Mouse (Mus musculus): ENCODE measurements around the gene Gm49394.
A peak's percentile ranks its signal among the peaks of the same experiment; 100 is the strongest.

Gene Gm49394

DNA sequence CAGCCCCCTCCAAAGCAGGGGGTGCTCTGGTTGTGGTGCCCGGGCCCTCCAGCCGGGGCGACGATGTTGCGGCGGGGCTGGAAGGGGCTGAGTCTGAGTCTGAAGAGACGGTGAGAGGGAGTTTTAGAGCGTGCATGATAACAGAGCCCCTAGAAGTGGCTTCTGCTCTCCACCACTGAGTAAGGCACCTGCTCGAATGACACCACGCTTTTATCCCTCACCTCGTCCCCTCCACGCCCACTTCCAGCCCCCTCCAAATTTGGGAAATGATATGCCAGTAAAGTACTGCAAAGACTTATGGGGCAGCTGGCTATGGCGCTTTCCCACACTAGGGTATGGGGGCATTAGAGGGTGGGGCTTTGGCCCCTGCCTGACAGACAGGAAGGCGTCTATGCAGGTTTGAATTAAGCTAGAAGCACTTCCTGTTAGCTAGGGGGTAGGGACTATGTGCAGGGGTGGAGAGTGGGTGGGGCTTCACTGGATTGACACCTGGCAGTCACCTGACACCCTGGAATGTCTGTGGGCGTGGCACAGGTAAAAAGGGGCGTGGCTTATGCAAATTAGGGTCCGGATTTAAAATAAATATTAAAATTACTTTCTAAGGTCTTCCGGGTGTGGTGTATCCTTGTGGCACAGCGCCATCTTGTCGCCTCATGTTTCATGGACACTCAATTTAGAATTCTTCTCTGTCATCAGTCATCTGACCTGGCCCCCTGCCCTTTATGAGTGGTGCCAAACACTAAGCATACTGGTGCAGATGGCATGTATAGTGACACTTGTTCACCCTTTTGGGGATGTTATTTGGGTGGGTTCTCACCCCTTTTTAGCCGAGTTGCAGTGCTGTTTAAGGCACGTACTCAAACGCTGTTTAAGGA lies at the start of gene Gm49394:
TSS of gene Gm49394 (minus strand) at position 192 of the 875 bp plus-strand sequence.
- DNase-seq (ENCODE audit: extremely low spot score, low spot score) = no peak

DNA sequence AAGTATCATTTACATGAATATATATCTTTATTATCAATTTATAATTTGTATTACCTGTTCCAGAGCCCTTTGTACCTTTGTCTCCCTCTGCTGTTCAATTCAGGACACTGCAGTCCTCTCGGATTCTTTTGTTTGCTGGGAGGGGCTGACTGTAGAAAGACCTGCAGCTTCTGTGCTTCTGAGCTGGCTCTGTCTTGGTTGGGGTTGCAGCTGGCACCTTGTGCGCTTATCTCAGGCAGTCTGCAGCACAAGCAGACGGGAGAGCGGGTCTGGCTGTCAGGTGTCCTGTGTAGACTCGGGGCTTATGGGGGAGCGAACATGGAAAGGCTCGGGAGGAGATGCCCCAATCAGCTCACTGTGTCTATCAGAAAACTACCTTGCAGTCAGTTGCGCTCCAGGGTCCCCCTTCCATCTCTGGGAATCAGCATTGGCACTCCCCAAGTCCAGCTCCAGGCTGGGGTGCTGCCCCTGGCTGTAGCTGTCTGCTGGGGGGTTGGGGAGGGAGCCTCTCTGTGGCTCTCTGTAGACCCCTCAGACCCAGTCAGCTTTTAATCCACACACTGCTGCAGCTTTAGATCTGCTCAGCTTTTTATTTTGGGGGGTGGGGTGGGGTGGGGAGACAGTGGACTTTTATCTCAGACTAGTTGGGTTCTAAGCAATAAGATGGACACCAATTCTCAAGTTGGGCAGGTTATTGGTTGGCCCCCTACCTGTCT lies 45.2 kb upstream of the Gm49394 start:
- DNase-seq (ENCODE audit: extremely low spot score, low spot score) = peak; percentile 66

DNA sequence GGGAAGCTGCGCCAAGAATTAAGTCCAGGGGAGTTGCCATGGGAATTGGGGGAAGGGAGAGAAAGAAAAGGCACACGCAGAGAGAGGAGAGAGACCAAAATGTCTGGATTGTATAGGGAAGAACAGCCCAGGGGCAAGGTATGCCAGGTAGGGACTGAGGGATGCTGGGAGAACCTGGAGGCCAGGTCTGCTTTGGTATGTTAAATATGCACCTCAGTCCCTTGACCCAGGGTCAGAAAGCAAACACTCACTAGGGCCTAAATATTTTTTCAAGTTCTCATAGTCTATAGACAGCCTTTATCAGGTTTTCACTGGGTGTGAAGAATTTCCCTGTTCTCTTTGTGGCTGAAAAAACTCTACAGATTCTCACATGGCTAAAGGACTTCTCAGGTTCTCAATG lies 37.1 kb upstream of the Gm49394 start:
- DNase-seq (ENCODE audit: extremely low spot score, low spot score) = no peak

DNA sequence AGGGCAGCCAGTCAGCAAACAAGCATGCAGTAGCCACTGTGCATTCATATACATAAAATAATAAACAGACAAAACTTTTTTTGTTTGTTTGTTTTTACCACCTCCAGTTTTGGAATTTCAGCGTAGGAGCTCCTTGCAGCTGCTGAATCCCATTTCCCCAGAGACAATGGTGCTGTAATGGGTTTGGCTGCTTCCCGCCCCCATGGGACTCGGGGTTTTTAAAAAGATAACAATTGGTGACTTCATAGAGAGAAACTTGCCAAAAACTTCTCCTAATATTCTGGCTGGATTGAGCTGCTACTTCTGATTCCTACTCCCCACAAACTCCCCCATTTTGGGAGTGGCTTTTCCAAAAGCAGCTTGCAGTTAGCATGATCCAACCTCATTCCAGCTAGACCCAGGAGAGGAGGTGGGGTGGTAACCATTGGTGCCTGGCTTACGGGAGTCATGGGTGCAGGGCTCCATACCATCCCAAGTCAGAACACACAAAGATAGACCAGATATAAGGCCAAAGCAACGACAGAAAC lies 29.7 kb upstream of the Gm49394 start:
- no peak for DNase-seq (ENCODE audit: extremely low spot score, low spot score)

DNA sequence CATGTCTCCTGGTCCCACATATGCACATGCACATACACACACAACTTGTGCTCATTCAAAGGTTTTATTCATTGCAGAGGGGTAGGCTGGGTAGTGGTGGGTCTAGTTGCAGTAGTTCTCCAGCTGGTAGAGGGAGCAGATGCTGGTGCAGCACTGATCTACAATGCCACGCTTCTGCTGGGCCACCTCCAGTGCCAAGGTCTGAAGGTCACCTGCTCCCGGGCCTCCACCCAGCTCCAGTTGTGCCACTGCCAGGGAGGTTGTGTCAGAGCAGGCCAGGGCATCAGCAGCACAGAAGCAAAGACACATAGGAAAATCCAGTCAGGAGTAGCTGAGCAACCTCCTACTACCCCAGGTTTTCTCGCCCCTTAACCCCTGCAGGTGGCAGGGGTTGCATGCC lies 8.9 kb upstream of the Gm49394 start:
- DNase-seq (ENCODE audit: extremely low spot score, low spot score) = no peak

DNA sequence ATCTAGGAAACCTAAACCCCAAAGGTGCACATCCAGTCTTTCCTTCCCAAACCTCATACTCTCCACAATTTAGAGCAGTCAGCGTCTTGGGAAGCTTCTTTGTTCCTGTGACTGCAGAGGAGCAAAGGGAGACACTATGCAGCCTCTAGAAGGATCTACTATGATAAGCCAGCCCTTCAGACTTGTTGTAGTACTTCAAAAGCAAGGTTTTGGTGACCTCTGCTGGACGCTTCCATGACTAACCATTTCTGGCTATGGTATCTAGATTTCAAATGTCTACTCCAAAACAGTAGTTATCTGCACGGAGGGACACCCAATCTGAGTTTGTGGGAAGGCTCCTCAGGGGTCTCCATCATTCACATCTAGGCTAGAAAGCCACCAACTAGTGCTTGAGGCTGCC lies 5.9 kb upstream of the Gm49394 start:
- peak; percentile 64 for DNase-seq (ENCODE audit: extremely low spot score, low spot score)

DNA sequence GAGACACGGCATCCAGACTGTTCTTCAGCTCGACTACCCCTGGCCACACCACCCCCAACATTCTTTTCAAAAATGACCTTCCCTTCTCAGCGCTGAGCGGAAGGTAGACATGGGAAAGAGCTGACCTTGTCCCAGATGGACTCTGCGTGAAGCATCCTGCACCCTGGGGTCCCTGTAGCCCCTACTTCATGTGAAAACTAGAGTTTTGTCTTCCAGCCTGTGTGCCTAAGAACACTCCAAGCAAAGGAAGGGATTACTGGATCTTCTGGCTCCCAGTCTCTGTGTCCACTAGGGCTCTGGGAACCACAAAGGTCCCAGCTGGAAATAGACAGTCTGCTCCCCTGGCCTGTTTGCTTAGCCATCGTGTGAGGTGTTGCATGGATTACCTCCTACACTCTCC lies 5.4 kb upstream of the Gm49394 start:
- DNase-seq (ENCODE audit: extremely low spot score, low spot score) = no peak

DNA sequence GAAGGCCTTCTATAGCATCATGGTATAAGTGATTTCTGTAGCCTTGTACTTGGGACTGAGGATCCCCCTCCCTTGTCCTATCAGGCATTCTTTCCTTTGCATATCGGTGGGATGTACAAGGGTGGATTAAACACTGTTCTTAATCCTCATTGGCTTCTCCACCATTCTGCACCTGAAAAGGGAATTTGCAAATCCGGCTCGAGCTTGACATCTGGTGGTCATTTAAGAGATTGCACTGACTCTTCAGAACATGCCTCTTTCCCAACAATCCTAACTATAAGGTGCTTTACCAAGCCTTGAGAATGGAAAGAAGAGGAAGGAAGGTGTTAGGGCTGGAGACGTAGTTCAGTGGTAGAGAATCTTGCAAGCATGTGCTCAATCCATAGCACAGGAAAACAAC lies 2.4 kb upstream of the Gm49394 start:
- no peak for DNase-seq (ENCODE audit: extremely low spot score, low spot score)

DNA sequence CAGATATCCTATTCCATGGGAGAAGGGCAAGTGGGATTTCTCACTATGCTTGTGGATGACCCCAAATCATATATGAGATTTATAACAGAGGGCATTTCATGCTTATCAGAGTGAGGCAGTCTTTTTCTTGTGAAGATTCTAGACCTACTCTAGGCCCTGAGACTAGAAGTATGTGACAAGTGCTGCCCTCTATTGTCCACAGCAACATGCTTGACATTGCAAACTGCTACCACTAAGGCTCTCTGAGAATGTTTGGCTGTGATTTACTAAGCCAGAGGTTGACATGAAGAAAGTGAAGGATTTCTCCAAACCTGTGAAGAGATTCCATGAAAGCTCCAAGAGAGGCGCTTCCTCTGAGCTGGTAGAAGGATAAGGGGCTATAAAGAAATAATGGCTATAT lies 1.3 kb upstream of the Gm49394 start:
- DNase-seq (ENCODE audit: extremely low spot score, low spot score) = no peak

DNA sequence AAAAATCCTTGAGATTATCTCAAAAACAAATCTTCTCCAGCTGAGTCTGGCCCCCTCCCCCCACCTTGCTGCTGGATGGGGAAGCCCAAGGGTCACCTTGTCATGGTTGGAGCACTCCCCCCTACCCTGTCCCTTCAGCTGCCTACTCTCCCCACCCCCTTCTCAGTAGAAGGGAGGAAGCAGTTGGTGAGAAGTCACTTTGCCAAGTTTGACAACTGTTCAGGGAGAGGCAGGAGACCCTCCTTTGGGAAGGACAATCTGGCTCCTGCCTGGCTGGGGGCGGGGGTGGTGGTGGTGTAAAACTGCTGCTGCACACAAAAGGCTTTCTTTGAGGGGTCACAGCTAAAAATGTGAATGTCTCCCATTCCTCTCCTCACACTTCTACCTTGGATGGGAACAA lies 1.4 kb downstream of the Gm49394 start:
- DNase-seq (ENCODE audit: extremely low spot score, low spot score) = no peak

DNA sequence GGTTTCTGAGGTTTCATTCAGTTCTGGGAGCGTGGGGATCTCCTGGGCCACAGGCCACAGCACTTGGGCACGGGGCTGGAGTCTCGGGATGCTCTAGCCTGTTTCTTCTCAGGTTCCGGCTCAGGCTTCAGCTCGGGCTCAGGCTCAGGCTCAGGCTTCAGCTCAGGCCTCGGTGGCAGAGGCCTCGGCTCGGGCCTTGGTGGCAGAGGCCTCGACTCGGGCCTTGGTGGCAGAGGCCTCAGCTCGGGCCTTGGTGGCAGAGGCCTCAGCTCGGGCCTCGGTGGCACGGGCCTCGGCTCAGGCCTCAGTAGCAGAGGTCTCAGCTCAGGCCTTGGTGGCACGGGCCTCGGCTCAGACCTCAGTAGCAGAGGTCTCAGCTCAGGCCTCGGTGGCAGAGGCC lies 2.2 kb downstream of the Gm49394 start:
- no peak for DNase-seq (ENCODE audit: extremely low spot score, low spot score)

DNA sequence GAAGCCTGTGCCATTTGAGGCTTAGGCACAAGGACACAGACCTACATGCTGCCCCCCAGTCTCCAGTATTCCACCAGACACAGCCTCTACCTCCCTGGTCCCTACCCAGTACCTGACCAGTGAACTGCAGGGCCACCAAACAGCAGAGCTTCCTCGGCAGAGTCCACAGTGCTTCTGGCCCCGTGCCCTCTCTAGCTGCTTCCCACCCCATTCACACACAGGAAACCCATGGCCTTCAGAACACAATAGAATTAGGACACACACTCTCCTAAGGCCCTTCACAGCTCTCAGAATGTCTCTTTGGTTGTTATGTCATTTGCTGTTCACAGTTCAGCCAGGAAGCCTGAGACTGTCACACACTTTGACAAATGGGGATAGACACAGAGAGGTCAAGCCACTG lies 3.1 kb downstream of the Gm49394 start, which contains the start of gene Igf2:
TSS of gene Igf2 (minus strand) at position 158 of the 400 bp plus-strand sequence.
- no peak for DNase-seq (ENCODE audit: extremely low spot score, low spot score)

DNA sequence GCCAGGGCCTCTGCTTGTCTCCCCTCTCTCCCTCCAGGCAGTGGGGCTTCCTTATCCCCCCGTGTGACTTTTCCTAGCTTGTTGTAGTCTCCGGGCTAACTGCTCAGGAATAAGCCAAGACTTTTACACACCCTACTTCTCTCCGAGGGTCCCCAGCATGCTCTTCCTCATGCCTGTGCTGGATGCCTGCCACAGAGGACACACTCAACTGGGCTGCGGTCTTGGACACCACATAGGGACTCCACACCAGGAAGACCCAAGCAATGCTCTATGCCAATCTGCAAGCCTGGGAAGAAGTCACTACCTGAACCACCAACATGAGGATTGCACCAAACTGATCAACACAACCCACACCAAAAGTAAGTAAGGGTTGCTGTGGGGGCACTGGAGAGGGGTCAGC lies 3.6 kb downstream of the Gm49394 start:
- DNase-seq (ENCODE audit: extremely low spot score, low spot score) = no peak

DNA sequence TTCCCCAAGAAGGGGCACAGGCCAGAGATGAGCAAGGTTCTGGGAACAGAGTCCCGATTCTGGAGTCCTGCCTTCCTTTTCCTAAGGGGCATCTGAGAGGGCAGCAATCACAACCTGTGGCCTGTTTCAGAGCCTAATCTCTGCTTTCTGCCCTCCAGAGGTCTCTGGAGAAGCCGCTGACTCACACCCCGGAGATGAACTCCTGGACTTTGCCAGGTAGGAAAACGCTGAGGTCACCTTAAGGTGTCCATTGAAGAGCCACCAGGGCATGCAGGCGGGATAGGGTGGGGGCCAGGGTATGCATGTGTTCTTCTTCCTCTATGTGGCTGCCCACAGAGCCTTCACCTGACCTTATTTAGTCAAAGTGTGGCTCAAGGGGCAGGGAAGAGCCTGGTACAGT lies 4.4 kb downstream of the Gm49394 start:
- no peak for DNase-seq (ENCODE audit: extremely low spot score, low spot score)

DNA sequence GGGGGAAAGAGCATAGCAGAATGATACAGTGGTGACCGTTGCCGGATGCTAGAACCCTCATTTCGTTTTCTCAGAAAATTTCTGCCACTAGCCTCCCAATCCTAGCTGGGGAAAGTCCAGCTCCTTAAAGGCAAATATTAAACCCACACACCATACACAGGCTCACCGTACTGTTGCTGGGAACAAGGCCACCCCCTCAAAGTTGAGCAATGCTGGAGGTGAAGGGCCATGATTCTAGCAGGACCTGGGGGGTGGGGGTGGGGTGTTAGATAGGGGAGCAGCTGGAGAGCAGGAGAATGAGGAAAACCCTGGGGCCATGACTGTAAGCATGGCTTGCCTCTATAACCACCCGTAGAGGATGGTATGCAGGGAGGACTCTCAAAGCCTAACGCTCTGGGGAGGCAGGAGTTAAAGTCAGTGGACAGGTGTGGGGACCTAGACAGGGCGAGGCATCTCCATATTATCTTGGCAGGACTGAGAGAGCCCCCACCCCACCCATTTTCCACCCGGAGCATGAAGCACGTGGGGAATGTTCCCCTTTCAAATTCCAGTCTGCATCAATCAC lies 5.2 kb downstream of the Gm49394 start:
- peak; percentile 53 for DNase-seq (ENCODE audit: extremely low spot score, low spot score)

DNA sequence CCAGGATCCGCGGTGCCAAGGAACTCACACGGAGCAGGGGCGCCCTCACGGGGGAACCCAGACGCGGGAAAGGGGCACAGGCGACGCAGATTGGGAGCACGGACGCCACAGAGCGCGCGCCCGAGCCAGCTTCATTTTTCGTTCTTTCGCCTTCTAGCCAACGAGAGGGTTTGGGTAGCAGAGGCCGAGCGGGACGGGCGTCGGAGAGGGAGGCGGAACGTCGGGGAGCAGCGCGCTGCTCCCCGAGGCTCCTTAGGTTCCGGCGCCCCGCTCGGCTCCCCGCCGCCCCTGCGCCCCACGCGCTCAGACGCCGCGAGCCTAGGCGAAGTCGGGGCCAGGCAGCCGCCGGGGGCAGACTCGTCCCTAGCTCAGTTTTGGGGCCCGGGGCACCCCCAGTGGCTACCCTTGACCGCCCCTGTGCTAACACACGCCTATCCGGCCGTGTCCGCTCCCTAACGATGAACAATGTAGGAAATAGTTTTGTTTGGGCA lies 5.8 kb downstream of the Gm49394 start:
- peak; percentile 56 for DNase-seq (ENCODE audit: extremely low spot score, low spot score)

DNA sequence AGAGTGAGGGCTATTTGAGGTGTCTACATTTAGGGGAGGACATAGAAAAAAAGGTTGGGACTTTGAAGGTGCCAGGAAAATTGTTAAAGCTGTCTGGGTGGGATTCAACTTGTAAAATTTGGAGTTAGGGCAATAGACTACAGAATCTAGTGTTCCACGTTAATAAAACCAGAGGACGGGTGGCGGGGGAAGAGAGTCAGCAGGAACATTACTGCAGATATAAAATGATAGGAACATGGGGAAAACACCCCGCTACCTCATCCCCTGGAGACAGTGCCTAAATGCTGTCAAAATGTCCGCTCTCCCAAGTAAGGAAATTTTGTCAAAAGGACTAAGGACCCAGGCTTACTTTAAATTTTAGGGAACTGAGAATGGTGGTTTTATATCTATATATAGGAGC lies 6.6 kb downstream of the Gm49394 start:
- DNase-seq (ENCODE audit: extremely low spot score, low spot score) = no peak

DNA sequence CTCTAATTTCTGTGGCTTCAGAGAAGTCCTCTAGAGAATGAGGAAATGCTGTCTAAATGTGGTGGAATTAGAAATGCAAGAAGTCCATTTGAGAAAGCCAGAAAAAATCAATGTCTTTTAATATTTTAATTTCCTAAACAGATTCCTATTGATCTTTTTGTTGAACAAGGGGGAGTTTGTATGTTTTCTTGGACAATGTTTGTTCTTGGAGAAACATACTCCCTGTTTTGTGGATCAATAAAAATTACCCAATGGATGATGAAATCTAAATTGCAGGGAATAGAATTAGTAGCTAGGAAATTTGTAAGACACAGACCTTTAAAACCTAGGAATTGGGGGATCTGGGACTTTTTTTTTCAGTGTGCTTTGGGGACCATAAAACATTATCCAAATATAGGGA lies 7.9 kb downstream of the Gm49394 start:
- no peak for DNase-seq (ENCODE audit: extremely low spot score, low spot score)

DNA sequence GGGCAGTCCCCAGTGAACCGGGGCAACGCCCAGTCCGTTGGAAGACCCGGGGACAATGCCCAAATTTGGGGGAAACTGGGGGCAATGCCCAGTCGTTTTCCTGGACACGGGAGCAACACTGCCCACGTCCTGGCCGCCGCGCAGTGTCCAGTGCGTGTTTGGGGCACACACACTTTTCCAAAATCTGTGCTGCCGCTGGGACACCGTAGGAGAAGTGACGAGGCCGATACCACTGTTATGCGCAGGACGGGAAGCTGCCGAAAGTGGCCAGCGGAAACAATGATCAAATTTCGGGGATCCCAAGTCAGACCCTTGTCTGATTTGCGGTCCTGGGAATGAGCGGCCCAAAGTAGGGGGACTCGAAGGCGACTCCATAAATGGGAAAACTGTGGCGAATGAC lies 8.7 kb downstream of the Gm49394 start:
- peak; percentile 78 for DNase-seq (ENCODE audit: extremely low spot score, low spot score)

DNA sequence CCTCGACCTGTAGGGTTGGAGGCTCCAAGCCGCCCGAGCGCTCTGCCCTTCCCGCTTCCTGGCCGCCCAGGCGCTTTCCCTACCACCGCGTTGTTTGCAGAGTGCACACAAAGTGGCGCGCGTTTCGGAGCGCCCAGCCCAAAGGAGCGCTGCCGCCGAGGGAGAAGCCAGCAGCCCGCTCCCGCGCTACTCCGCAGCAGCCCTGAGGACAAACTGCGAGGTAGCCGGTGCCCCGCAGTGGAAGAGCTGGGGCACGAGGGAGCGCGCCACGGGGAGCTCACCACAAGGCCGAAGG lies 9.1 kb downstream of the Gm49394 start:
- DNase-seq (ENCODE audit: extremely low spot score, low spot score) = peak; percentile 82

DNA sequence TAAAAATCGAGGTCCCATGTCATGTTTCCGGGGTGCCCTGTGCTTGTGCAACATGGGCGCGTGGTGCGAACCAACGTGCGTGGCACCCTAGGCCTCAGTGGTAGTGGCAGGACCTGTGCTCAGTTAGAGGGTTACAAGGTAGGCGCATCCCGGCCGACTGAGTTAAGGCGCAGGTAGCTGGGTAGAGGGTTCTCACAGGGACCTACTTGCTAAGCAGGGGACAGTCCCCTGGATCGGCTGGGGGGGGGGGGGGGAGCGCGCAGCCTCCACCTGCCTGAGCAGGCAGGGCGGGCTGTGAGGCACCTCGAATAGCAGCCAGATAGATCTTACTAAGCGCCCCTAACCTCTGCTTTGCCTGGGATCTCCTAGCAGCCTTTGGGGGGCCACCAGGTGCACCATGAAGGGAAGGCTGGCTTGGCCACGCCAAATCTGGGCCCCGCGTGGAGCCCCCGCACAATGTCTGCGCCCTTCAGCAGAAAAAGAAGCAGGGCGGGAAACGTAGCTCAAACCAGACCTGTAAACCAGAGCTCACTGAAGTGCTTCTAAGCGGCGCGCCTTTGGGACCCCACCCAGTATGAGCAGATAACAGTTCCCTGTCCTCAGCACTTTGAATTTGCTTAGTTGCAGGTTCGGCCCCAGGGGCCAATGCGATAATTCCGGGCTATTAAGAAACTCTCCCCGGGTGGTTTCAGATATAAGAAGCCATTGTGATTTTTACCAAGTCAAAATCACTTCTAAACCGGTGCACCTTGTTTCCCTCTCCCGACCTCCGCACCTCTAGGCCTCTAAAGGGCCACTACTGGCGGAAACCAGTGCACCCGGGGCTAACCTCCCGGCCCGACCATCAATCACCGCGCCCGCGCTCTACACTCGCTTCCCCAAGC lies 9.7 kb downstream of the Gm49394 start:
- peak; percentile 66 for DNase-seq (ENCODE audit: extremely low spot score, low spot score)

Data from neural tube, embryonic 10.5 days (tissue).